Mouse (Mus musculus) stomach, embryonic 14.5 days (tissue): ENCODE measurements at regions not wholly inside any gene's neighbourhood (a gene's known extent, or its start where the extent isn't known, plus 50 kb on each side); places are given as distances from the start of the nearest gene placed in this dataset.

Experiments
- ATAC-seq: fragments of 200-750 bp; cut with Nextera tagmentation; 2 replicates; pipeline ENCODE4 v1.8.0; 2017; ENCODE audit warnings: low read depth, moderate TSS enrichment; ENCODE audit not compliant: insufficient number of reproducible peaks, insufficient read depth, low FRiP score
- H3K27ac ChIP-seq: fragments of 300-500 bp; sonication (generic); 2 replicates; pipeline ENCODE4 v1.5.1; 2014; ENCODE audit warnings: mild to moderate bottlenecking, low read length, moderate library complexity, mixed read lengths
- H3K27me3 ChIP-seq: fragments of 300-500 bp; sonication (generic); 2 replicates; pipeline ENCODE4 v1.6.1; 2014; ENCODE audit warnings: low read length, control low read depth, mixed read lengths; ENCODE audit not compliant: control insufficient read depth, insufficient read depth
- H3K36me3 ChIP-seq: fragments of 300-500 bp; sonication (generic); 2 replicates; pipeline ENCODE4 v1.6.1; 2014; ENCODE audit warnings: mild to moderate bottlenecking, control low read depth, low read length, moderate library complexity, mixed read lengths; ENCODE audit not compliant: control insufficient read depth, insufficient read depth
- H3K4me1 ChIP-seq: fragments of 300-500 bp; sonication (generic); 2 replicates; pipeline ENCODE4 v1.6.1; 2014; ENCODE audit warnings: low read length, control low read depth, mixed read lengths; ENCODE audit not compliant: control insufficient read depth, insufficient read depth
- H3K4me2 ChIP-seq: fragments of 300-500 bp; sonication (generic); replicated peaks from 2 replicates; pipeline ENCODE4 v1.6.1; 2014; ENCODE audit warnings: low read depth, low read length, control low read depth
- H3K4me3 ChIP-seq: fragments of 300-500 bp; sonication (generic); 2 replicates; pipeline ENCODE4 v1.5.1; 2014; ENCODE audit warnings: low read depth, low read length, control low read depth
- H3K9ac ChIP-seq: fragments of 300-500 bp; sonication (generic); replicated peaks from 2 replicates; pipeline ENCODE4 v1.6.1; 2014; ENCODE audit warnings: low read depth, mild to moderate bottlenecking, control low read depth, low read length, moderate library complexity, mixed read lengths
- H3K9me3 ChIP-seq: fragments of 300-500 bp; sonication (generic); 2 replicates; pipeline ENCODE4 v1.6.1; 2016; ENCODE audit warnings: low read depth, low read length, control low read depth; ENCODE audit not compliant: control insufficient read depth
- WGBS: fragments of 180-500 bp; shearing (Covaris S2); extraction: QIAGEN DNeasy Blood & Tissue Kit; methylation state at CpG from one replicate; pipeline ENCODE4 v1.1.7; 2014; 5-methylcytosine and 5-hydroxymethylcytosine counted together

DNA sequence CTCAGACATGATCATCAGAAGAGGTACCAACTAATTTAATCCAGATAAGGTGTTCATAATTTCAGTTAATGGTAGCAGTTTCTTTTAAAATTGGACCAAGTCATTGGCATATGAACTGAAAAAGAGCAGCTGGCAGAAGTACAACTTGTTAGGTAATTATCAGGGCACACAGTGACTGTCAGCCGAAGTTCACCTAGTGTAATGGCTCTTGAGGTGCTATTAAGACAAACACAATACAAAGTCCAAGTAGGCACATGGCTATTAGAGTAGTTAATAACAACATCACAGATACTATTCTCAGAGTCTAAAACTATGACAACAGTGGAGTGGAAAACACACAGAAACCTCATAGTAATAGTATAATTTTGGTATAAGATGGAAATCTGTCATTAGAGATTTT lies 730.7 kb downstream of the Slc22a22 start:
- no peaks in the 10 kb centered on the region for H3K36me3 ChIP-seq
- WGBS, result 70% methylated on average over 1 of the region's 1 CpGs
- ATAC-seq, result no peak
- no peak overlapping the region for H3K27ac ChIP-seq
- no peaks in the 10 kb centered on the region for H3K4me1 ChIP-seq
- H3K4me2 ChIP-seq, result no peak overlapping the region
- H3K9me3 ChIP-seq, result no peaks in the 10 kb centered on the region
- no peaks in the 10 kb centered on the region for H3K27me3 ChIP-seq
- no peak overlapping the region for H3K9ac ChIP-seq
- no peak overlapping the region for H3K4me3 ChIP-seq

DNA sequence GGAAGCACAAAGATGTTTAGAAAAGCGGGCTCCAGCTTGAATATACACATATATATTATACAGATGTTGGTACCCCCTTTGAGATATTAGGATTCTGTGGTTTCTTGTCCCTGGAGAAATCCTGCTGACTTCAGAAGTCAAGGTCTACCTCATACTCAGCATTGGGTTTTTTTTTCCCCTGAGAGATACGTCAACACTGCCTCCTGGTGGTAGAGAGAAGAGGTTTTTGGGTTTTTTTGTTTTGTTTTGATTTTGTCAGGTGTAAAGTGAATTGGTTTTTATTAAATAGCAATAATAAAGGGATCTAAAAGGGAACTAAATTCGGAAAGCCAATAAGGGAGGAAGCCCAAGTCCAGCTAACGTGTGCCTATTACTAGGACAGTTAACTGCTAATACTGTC lies 732.5 kb downstream of the Slc22a22 start:
- H3K27me3 ChIP-seq, result no peaks in the 10 kb centered on the region
- no peak for ATAC-seq
- no peak overlapping the region for H3K27ac ChIP-seq
- H3K4me1 ChIP-seq, result no peaks in the 10 kb centered on the region
- no peak overlapping the region for H3K9ac ChIP-seq
- WGBS, result 47% methylated on average over 4 of the region's 4 CpGs
- no peak overlapping the region for H3K4me2 ChIP-seq
- no peak overlapping the region for H3K4me3 ChIP-seq
- H3K9me3 ChIP-seq, result no peaks in the 10 kb centered on the region
- no peaks in the 10 kb centered on the region for H3K36me3 ChIP-seq
